Mouse (Mus musculus) stomach, embryonic 14.5 days (tissue): ENCODE data around the gene Mrs2. TPM values are rescaled to one million over a fixed set of nuclear protein-coding genes. Genes with fewer than 3 reads are reported as not detected.

ENCODE experiments used
- ATAC-seq: fragments of 200-750 bp; cut with Nextera tagmentation; 2 replicates; pipeline ENCODE4 v1.8.0; 2017; ENCODE audit warnings: low read depth, moderate TSS enrichment; ENCODE audit not compliant: insufficient number of reproducible peaks, insufficient read depth, low FRiP score
- H3K27ac ChIP-seq: fragments of 300-500 bp; sonication (generic); 2 replicates; pipeline ENCODE4 v1.5.1; 2014; ENCODE audit warnings: mild to moderate bottlenecking, low read length, moderate library complexity, mixed read lengths
- H3K27me3 ChIP-seq: fragments of 300-500 bp; sonication (generic); 2 replicates; pipeline ENCODE4 v1.6.1; 2014; ENCODE audit warnings: low read length, control low read depth, mixed read lengths; ENCODE audit not compliant: control insufficient read depth, insufficient read depth
- H3K36me3 ChIP-seq: fragments of 300-500 bp; sonication (generic); 2 replicates; pipeline ENCODE4 v1.6.1; 2014; ENCODE audit warnings: mild to moderate bottlenecking, control low read depth, low read length, moderate library complexity, mixed read lengths; ENCODE audit not compliant: control insufficient read depth, insufficient read depth
- H3K4me1 ChIP-seq: fragments of 300-500 bp; sonication (generic); 2 replicates; pipeline ENCODE4 v1.6.1; 2014; ENCODE audit warnings: low read length, control low read depth, mixed read lengths; ENCODE audit not compliant: control insufficient read depth, insufficient read depth
- H3K4me2 ChIP-seq: fragments of 300-500 bp; sonication (generic); replicated peaks from 2 replicates; pipeline ENCODE4 v1.6.1; 2014; ENCODE audit warnings: low read depth, low read length, control low read depth
- H3K4me3 ChIP-seq: fragments of 300-500 bp; sonication (generic); 2 replicates; pipeline ENCODE4 v1.5.1; 2014; ENCODE audit warnings: low read depth, low read length, control low read depth
- H3K9ac ChIP-seq: fragments of 300-500 bp; sonication (generic); replicated peaks from 2 replicates; pipeline ENCODE4 v1.6.1; 2014; ENCODE audit warnings: low read depth, mild to moderate bottlenecking, control low read depth, low read length, moderate library complexity, mixed read lengths
- H3K9me3 ChIP-seq: fragments of 300-500 bp; sonication (generic); 2 replicates; pipeline ENCODE4 v1.6.1; 2016; ENCODE audit warnings: low read depth, low read length, control low read depth; ENCODE audit not compliant: control insufficient read depth
- WGBS: fragments of 180-500 bp; shearing (Covaris S2); extraction: QIAGEN DNeasy Blood & Tissue Kit; methylation state at CpG from one replicate; pipeline ENCODE4 v1.1.7; 2014; 5-methylcytosine and 5-hydroxymethylcytosine counted together
- polyA plus RNA-seq: library from polyadenylated mRNA; unstranded; fragments of >200 nt; fragmentation: Nextera tagmentation; extraction: Ambion mirVana; gene quantifications from 2 replicates; pipeline ENCODE4 v1.2.1, GENCODE M21; 2014

Mrs2 gene
- 23.6 and 29.8 TPM in 2 replicates for polyA plus RNA-seq

- Histone ChIP-seq H3K9me3 (no peaks in the 10 kb centered on the region), H3K4me3 (peak within 1 kb of the TSS; percentile 86), H3K27ac (peak within 1 kb of the TSS; percentile 67), H3K36me3 (no peaks in the 10 kb centered on the region; the same call in 1 of the 2 replicates), H3K27me3 (no peaks in the 10 kb centered on the region), H3K4me1 (no peaks in the 10 kb centered on the region), H3K4me2 (peak within 1 kb of the TSS; percentile 81), H3K9ac (peak within 1 kb of the TSS; percentile 80)
- ATAC-seq = peak; percentile 92
- under 1% methylated on average over 80 of the region's 84 CpGs for WGBS
Observed at GRCm38 (mm10) chr13:25019793-25020539, at the start of gene Mrs2. Gene Mrs2 (minus strand): TSS chr13:25020379.

GRCm38 (mm10) chr13:25069765-25070164 lies 49.6 kb upstream of the Mrs2 start:
- no peak overlapping the region for H3K27ac ChIP-seq
- no peaks in the 10 kb centered on the region for H3K27me3 ChIP-seq
- no peaks in the 10 kb centered on the region for H3K9me3 ChIP-seq
- no peaks in the 10 kb centered on the region for H3K36me3 ChIP-seq
- H3K4me1 ChIP-seq = no peaks in the 10 kb centered on the region
- 53% methylated on average over 4 of the region's 4 CpGs for WGBS
- ATAC-seq = no peak
- H3K4me2 ChIP-seq = no peak overlapping the region
- H3K9ac ChIP-seq = no peak overlapping the region
- H3K4me3 ChIP-seq = no peak overlapping the region

GRCm38 (mm10) chr13:25067183-25067582 lies 47.0 kb upstream of the Mrs2 start:
- H3K36me3 ChIP-seq = no peaks in the 10 kb centered on the region
- no peak overlapping the region for H3K9ac ChIP-seq
- 75% methylated on average over 4 of the region's 4 CpGs for WGBS
- H3K27ac ChIP-seq = no peak overlapping the region
- ATAC-seq = no peak
- no peak overlapping the region for H3K4me3 ChIP-seq
- H3K9me3 ChIP-seq = no peaks in the 10 kb centered on the region
- no peaks in the 10 kb centered on the region for H3K27me3 ChIP-seq
- H3K4me1 ChIP-seq = no peaks in the 10 kb centered on the region
- H3K4me2 ChIP-seq = no peak overlapping the region

GRCm38 (mm10) chr13:25066659-25067058 lies 46.5 kb upstream of the Mrs2 start:
- Histone ChIP-seq H3K36me3 (no peaks in the 10 kb centered on the region), H3K27ac (no peak overlapping the region), H3K4me2 (no peak overlapping the region), H3K9ac (no peak overlapping the region), H3K4me1 (no peaks in the 10 kb centered on the region), H3K9me3 (no peaks in the 10 kb centered on the region), H3K4me3 (no peak overlapping the region), H3K27me3 (no peaks in the 10 kb centered on the region)
- no peak for ATAC-seq
- 96% methylated on average over 2 of the region's 2 CpGs for WGBS

GRCm38 (mm10) chr13:25055873-25056667 lies 35.9 kb upstream of the Mrs2 start, which contains the start of gene Dcdc2a:
Gene Dcdc2a (plus strand): TSS chr13:25056004.
- Histone ChIP-seq H3K4me1 (peaks cover 3% of the 10 kb centered on the region; the same call in 1 of the 2 replicates), H3K36me3 (no peaks in the 10 kb centered on the region), H3K9ac (0 out of 2 replicates have a peak within 1 kb of the TSS, but pooled peaks have one; percentile 6), H3K9me3 (no peaks in the 10 kb centered on the region), H3K4me2 (peak within 1 kb of the TSS; percentile 91), H3K4me3 (peak within 1 kb of the TSS; percentile 42), H3K27me3 (peaks cover 14% of the 10 kb centered on the region; the same call in 1 of the 2 replicates), H3K27ac (no peak within 1 kb of the TSS)
- ATAC-seq = peak; percentile 58; the same call in 1 of the 2 replicates
- WGBS = 3% methylated on average over 63 of the region's 63 CpGs

GRCm38 (mm10) chr13:25055111-25055554 lies 35.0 kb upstream of the Mrs2 start:
- H3K27ac ChIP-seq = no peak overlapping the region

GRCm38 (mm10) chr13:25052671-25053070 lies 32.5 kb upstream of the Mrs2 start:
- 82% methylated on average over 5 of the region's 5 CpGs for WGBS
- ATAC-seq = no peak

More at GRCm38 (mm10) chr13:25055111-25055554, 35.0 kb upstream of the Mrs2 start:
- peaks cover 14% of the 10 kb centered on the region; the same call in 1 of the 2 replicates for H3K27me3 ChIP-seq
- peaks cover 3% of the 10 kb centered on the region; the same call in 1 of the 2 replicates for H3K4me1 ChIP-seq
- H3K9me3 ChIP-seq = peaks cover 2% of the 10 kb centered on the region; the same call in 1 of the 2 replicates
- no peaks in the 10 kb centered on the region for H3K36me3 ChIP-seq
- H3K9ac ChIP-seq = no peak overlapping the region
- under 1% methylated on average over 35 of the region's 35 CpGs for WGBS
- peak overlapping the region; percentile 42 for H3K4me3 ChIP-seq
- peak; percentile 75 for ATAC-seq
- peak overlapping the region; percentile 91 for H3K4me2 ChIP-seq

GRCm38 (mm10) chr13:25039488-25039887 lies 19.3 kb upstream of the Mrs2 start:
- no peak overlapping the region for H3K27ac ChIP-seq

More at GRCm38 (mm10) chr13:25052671-25053070, 32.5 kb upstream of the Mrs2 start:
- no peaks in the 10 kb centered on the region for H3K36me3 ChIP-seq
- H3K4me2 ChIP-seq = no peak overlapping the region
- H3K9me3 ChIP-seq = peaks cover 7% of the 10 kb centered on the region
- no peak overlapping the region for H3K27ac ChIP-seq
- H3K27me3 ChIP-seq = peaks cover 14% of the 10 kb centered on the region; the same call in 1 of the 2 replicates
- H3K4me3 ChIP-seq = no peak overlapping the region
- no peak overlapping the region for H3K9ac ChIP-seq
- H3K4me1 ChIP-seq = peaks cover 3% of the 10 kb centered on the region; the same call in 1 of the 2 replicates

More at GRCm38 (mm10) chr13:25039488-25039887, 19.3 kb upstream of the Mrs2 start:
- H3K4me1 ChIP-seq = no peaks in the 10 kb centered on the region
- no peak overlapping the region for H3K4me2 ChIP-seq
- H3K4me3 ChIP-seq = no peak overlapping the region
- no peak overlapping the region for H3K9ac ChIP-seq
- ATAC-seq = no peak
- H3K27me3 ChIP-seq = no peaks in the 10 kb centered on the region
- H3K9me3 ChIP-seq = no peaks in the 10 kb centered on the region
- H3K36me3 ChIP-seq = no peaks in the 10 kb centered on the region
- WGBS = 83% methylated on average over 2 of the region's 2 CpGs
